Mouse (Mus musculus) G1E-ER4 (cell line): ENCODE results near the gene Cspg5. TPM values are rescaled to one million over a fixed set of nuclear protein-coding genes. Genes with fewer than 3 reads are reported as not detected.

Source experiments
- GATA1 ChIP-seq: IDR thresholded peaks from one replicate; pipeline ENCODE4 v1.8.0; 2012; ENCODE audit warnings: low read length, inconsistent platforms
- polyA plus RNA-seq: library from polyadenylated mRNA; stranded (reverse); fragments of >175 nt; gene quantifications from 2 replicates; pipeline ENCODE4 v1.2.3, GENCODE M21; 2012

The Cspg5 gene
- polyA plus RNA-seq, 1 experiment, result 0.21 TPM

GRCm38 (mm10) chr9:110246321-110246640 is 2.7 kb downstream of the Cspg5 start:
- no peak for TF ChIP-seq GATA1

DNA sequence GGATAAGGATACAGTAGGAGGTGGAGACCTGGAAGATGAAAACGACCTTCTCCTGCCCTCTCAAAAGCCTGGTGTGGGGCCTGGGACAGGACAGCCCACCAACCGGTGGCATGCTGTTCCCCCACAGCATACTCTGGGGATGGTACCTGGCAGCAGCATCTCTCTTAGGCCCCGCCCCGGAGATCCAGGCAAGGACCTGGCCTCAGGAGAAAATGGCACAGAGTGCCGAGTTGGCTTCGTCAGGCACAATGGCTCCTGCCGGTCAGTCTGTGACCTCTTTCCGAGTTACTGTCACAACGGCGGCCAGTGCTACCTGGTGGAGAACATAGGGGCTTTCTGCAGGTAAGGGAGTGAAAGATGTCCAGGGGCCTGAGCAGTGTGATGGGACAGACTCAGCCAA is 3.5 kb downstream of the Cspg5 start:
- TF ChIP-seq GATA1, result no peak

GRCm38 (mm10) chr9:110248861-110249260 is 5.3 kb downstream of the Cspg5 start:
- no peak for TF ChIP-seq GATA1

- TF ChIP-seq GATA1, result no peak
Measured at GRCm38 (mm10) chr9:110249823-110250543, 6.4 kb downstream of the Cspg5 start.

GRCm38 (mm10) chr9:110250776-110251175 is 7.2 kb downstream of the Cspg5 start:
- TF ChIP-seq GATA1, result no peak

GRCm38 (mm10) chr9:110255407-110256019 is 11.9 kb downstream of the Cspg5 start:
- no peak for TF ChIP-seq GATA1

GRCm38 (mm10) chr9:110258646-110259045 is 15.1 kb downstream of the Cspg5 start:
- TF ChIP-seq GATA1, result no peak

DNA sequence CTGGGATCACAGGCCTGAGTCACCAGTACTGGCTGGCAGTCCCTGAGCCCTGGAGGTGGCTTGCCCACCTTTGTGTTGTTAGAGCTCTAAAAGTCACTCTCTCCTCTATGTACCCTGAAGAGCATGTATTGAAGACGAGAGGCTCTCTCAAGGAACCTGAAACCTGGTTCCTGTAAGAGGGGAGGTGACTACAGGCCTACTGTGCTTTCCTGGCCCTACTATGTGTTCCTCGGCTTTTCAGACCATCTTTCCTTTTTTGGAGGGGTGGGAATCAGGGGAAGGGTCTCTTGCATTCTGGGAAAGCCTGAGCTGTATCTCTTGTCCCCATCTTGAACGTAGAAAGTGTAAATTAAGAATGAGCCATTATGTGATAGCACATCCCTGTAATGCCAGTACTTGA is 15.5 kb downstream of the Cspg5 start:
- no peak for TF ChIP-seq GATA1

- TF ChIP-seq GATA1, result no peak
Measured at GRCm38 (mm10) chr9:110263181-110263580, 19.6 kb downstream of the Cspg5 start.

DNA sequence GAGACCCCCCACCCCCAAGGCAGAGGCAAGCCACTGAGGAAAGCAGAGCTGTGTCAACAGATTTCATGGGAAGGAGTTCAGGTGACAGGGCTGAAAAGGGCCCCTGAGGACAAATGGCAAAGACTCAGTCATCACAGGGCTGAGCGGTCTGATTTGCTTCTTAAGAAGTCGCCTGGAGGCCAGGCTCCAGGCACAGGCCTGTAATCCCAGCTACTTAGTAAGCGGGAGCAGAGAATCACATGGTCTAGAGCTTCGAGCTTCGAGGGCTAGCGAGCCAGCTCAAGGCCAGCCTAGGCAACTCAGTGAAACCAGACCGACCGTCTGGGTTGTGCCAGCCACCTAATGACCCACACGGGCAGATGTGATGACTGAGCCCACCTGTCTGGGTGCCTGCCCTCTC is 21.4 kb downstream of the Cspg5 start:
- TF ChIP-seq GATA1, result no peak

DNA sequence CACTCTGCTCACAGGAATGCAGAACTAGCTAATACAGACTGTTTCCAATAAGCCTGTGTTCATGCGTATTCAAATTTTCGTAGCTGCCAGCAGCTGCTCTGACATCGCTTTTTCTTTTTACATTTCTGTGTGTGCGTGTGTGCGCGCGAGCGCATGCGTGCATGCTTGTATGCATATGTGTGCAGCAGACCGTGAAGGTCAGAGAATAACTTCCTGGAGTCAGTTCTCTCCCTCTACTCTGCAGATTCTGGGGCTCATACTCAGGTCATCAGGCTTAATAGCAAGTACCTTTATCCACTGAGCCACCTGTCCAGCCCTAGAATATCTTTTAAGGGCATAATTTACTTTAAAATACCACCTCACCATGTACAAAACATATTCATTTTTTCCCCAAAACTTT is 24.8 kb downstream of the Cspg5 start:
- TF ChIP-seq GATA1, result no peak

DNA sequence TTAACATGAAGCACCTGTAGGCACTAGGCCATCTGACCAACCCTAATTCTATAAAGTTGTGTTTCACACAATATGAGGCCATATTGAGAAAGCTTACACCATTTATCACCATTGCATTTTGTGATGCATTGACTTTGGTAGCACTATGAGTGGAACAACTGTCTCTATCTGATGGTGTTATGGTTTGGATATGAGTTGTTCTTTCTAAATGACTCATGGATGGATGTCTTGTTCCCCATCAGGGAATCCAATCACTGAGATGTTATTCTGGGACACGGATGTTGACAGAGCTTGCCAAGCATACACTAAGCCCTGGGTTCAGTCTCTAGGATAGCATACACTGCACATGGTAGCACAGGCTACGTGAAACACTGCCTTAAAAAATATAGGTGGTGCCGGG is 28.7 kb downstream of the Cspg5 start:
- TF ChIP-seq GATA1, result no peak

GRCm38 (mm10) chr9:110273507-110273906 is 29.9 kb downstream of the Cspg5 start:
- no peak for TF ChIP-seq GATA1

DNA sequence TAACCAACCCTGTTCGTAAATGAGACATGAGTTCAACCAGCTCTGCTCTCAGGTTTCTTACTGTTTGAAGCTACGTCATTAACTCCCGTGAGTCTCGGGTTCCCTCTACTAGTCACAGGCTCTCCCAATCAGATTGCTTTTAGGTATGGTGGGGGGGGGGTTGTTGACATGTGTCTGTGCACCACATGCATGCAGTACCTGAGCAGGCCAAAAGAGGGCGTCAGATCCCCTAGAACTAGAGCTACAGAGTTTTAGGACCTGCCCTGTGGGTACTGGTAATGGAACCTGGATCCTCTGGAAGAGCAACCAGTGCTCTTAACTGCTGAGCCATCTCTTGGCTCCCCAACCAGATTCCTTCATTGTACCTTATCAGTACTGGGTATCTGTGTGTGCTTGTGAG is 32.3 kb downstream of the Cspg5 start:
- TF ChIP-seq GATA1, result no peak

DNA sequence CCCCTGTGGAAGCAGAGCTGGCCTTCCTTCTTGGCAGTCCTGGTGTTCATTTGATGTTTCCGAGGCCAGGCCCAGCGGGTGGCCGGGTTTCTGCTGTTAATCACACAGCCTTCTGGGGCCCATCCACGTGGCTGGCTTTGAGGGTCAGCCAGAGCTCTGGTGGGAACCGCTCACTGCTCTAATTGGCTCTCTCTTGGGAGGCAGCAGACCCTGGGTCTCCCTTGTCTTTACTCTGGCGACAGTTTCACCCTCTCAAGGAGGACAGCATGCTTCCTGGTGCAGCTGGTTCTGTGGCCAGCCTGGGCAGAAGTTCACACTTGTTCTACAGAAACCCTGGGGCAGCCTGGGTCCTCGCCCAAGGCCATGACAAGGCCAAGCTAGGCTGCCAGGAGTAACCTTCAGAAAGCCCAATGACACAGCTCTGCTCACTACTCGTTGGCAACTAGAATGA is 33.9 kb downstream of the Cspg5 start:
- TF ChIP-seq GATA1, result no peak

GRCm38 (mm10) chr9:110284075-110284697 is 40.6 kb downstream of the Cspg5 start:
- TF ChIP-seq GATA1, result no peak
